Mouse (Mus musculus): Measurements from ENCODE around the gene Sytl3. TPM values are rescaled to one million over a fixed set of nuclear protein-coding genes. Genes with fewer than 3 reads are reported as not detected.
"Not testable (repeated sequence)": the region's sequence is repeated elsewhere in the genome, so short reads cannot be mapped to it uniquely, and the experiment has no call there.

The Sytl3 gene
- 1 to 10 TPM in 1 of 2 experiments, under 1 TPM in 1; 0.24 to 2.9 TPM for total RNA-seq (2021)
- long read RNA-seq, experiment 1, partial matches to known transcripts = 0 of 1 reads
- long read RNA-seq, experiment 1, other reads (novel, unspliced or antisense) = 1 of 1 reads
- long read RNA-seq, experiment 2 = 0 reads

GRCm38 (mm10) chr17:6658801-6659200, at the start of gene Sytl3:
Gene Sytl3, plus strand, starts transcription at chr17:6659093.
- intact Hi-C loops (cut with DNase I); DNase-seq: not testable (repeated sequence)

- intact Hi-C loops (cut with DNase I); DNase-seq: not testable (repeated sequence)
Observed at GRCm38 (mm10) chr17:6613524-6613923, 45.4 kb upstream of the Sytl3 start.

- DNase-seq; intact Hi-C loops (cut with DNase I): not testable (repeated sequence)
Observed at GRCm38 (mm10) chr17:6614316-6614715, 44.6 kb upstream of the Sytl3 start.

- intact Hi-C loops (cut with DNase I); DNase-seq: not testable (repeated sequence)
Observed at GRCm38 (mm10) chr17:6616731-6617130, 42.2 kb upstream of the Sytl3 start.

- DNase-seq; intact Hi-C loops (cut with DNase I): not testable (repeated sequence)
Observed at GRCm38 (mm10) chr17:6617689-6618400, 41.0 kb upstream of the Sytl3 start.

GRCm38 (mm10) chr17:6619271-6619670, 39.6 kb upstream of the Sytl3 start:
- intact Hi-C loops (cut with DNase I); DNase-seq: not testable (repeated sequence)

- DNase-seq; intact Hi-C loops (cut with DNase I): not testable (repeated sequence)
Observed at GRCm38 (mm10) chr17:6620035-6620434, 38.9 kb upstream of the Sytl3 start.

GRCm38 (mm10) chr17:6620730-6621451, 38.0 kb upstream of the Sytl3 start:
- DNase-seq; intact Hi-C loops (cut with DNase I): not testable (repeated sequence)

- intact Hi-C loops (cut with DNase I); DNase-seq: not testable (repeated sequence)
Observed at GRCm38 (mm10) chr17:6621976-6622375, 36.9 kb upstream of the Sytl3 start.

GRCm38 (mm10) chr17:6624926-6625558, 33.9 kb upstream of the Sytl3 start:
- intact Hi-C loops (cut with DNase I); DNase-seq: not testable (repeated sequence)

- intact Hi-C loops (cut with DNase I); DNase-seq: not testable (repeated sequence)
Observed at GRCm38 (mm10) chr17:6630398-6630797, 28.5 kb upstream of the Sytl3 start.

GRCm38 (mm10) chr17:6632850-6633249, 26.0 kb upstream of the Sytl3 start:
- intact Hi-C loops (cut with DNase I); DNase-seq: not testable (repeated sequence)

GRCm38 (mm10) chr17:6635781-6636180, 23.1 kb upstream of the Sytl3 start:
- intact Hi-C loops (cut with DNase I); DNase-seq: not testable (repeated sequence)

- intact Hi-C loops (cut with DNase I) = no loop called here
Observed at GRCm38 (mm10) chr17:6636861-6637260, 22.0 kb upstream of the Sytl3 start.

GRCm38 (mm10) chr17:6637434-6637833, 21.5 kb upstream of the Sytl3 start:
- intact Hi-C loops (cut with DNase I); DNase-seq: not testable (repeated sequence)

More at GRCm38 (mm10) chr17:6636861-6637260, 22.0 kb upstream of the Sytl3 start:
- no peak for DNase-seq

- DNase-seq; intact Hi-C loops (cut with DNase I): not testable (repeated sequence)
Observed at GRCm38 (mm10) chr17:6638444-6638843, 20.4 kb upstream of the Sytl3 start.

- DNase-seq; intact Hi-C loops (cut with DNase I): not testable (repeated sequence)
Observed at GRCm38 (mm10) chr17:6639486-6639885, 19.4 kb upstream of the Sytl3 start.

GRCm38 (mm10) chr17:6640044-6640637, 18.8 kb upstream of the Sytl3 start:
- intact Hi-C loops (cut with DNase I); DNase-seq: not testable (repeated sequence)

- intact Hi-C loops (cut with DNase I) = not testable (repeated sequence)
Observed at GRCm38 (mm10) chr17:6640771-6641429, 18.0 kb upstream of the Sytl3 start.

GRCm38 (mm10) chr17:6644210-6644609, 14.7 kb upstream of the Sytl3 start:
- intact Hi-C loops (cut with DNase I); DNase-seq: not testable (repeated sequence)

More at GRCm38 (mm10) chr17:6640771-6641429, 18.0 kb upstream of the Sytl3 start:
- not testable (repeated sequence) for DNase-seq

All from heart, postnatal 14 days (tissue).